Mouse (Mus musculus) heart, embryonic 14.5 days (tissue): ENCODE data around the gene Slc16a8. TPM values are rescaled to one million over a fixed set of nuclear protein-coding genes. Genes with fewer than 3 reads are reported as not detected.
"Not testable (repeated sequence)": the region's sequence is repeated elsewhere in the genome, so short reads cannot be mapped to it uniquely, and the experiment has no call there.

Experiments used
- ATAC-seq: fragments of 200-750 bp; cut with Nextera tagmentation; 2 replicates; pipeline ENCODE4 v1.8.0; 2017; ENCODE audit warnings: low read depth, moderate TSS enrichment; ENCODE audit not compliant: insufficient number of reproducible peaks, insufficient read depth, low FRiP score
- H3K27ac ChIP-seq, 2 experiments: fragments of 200-500 bp in 1 of 2; fragments of 300-500 bp in 1 of 2; sonication (generic) in 1 of 2; replicated peaks in 1 of 2; 2 replicates each; pipeline ENCODE4 v1.5.1; 2012 to 2014; ENCODE audit warnings: low read depth in 2 of 2, low read length in 2 of 2, control low read depth in 1 of 2, mild to moderate bottlenecking in 1 of 2, mixed read lengths in 1 of 2; ENCODE audit not compliant: control insufficient read depth in 1 of 2, insufficient read depth in 1 of 2
- H3K27me3 ChIP-seq: fragments of 300-500 bp; sonication (generic); 2 replicates; pipeline ENCODE4 v1.6.1; 2014; ENCODE audit warnings: mild to moderate bottlenecking, low read length, control low read depth; ENCODE audit not compliant: control insufficient read depth, insufficient read depth
- H3K36me3 ChIP-seq: fragments of 300-500 bp; sonication (generic); 2 replicates; pipeline ENCODE4 v1.6.1; 2014; ENCODE audit warnings: mild to moderate bottlenecking, control low read depth, low read length, mixed read lengths; ENCODE audit not compliant: control insufficient read depth, insufficient read depth
- H3K4me1 ChIP-seq, 2 experiments: fragments of 200-500 bp in 1 of 2; fragments of 300-500 bp in 1 of 2; sonication (generic) in 1 of 2; 2 replicates each; pipeline ENCODE4 v1.6.1; 2012 to 2014; ENCODE audit warnings: low read length in 2 of 2, control low read depth in 1 of 2, mixed read lengths in 1 of 2; ENCODE audit not compliant: control insufficient read depth in 2 of 2, insufficient read depth in 2 of 2
- H3K4me2 ChIP-seq: fragments of 300-500 bp; sonication (generic); 2 replicates; pipeline ENCODE4 v1.6.1; 2014; ENCODE audit warnings: mild to moderate bottlenecking, low read length
- H3K4me3 ChIP-seq, 2 experiments: fragments of 200-500 bp in 1 of 2; fragments of 300-500 bp in 1 of 2; sonication (generic) in 1 of 2; 2 replicates each; pipeline ENCODE4 v1.5.1; 2012 to 2014; ENCODE audit warnings: low read length in 2 of 2, mild to moderate bottlenecking in 2 of 2, control low read depth in 1 of 2, low read depth in 1 of 2, moderate library complexity in 1 of 2; ENCODE audit not compliant: control insufficient read depth in 1 of 2, insufficient read depth in 1 of 2
- H3K9ac ChIP-seq: fragments of 300-500 bp; sonication (generic); 2 replicates; pipeline ENCODE4 v1.6.1; 2014; ENCODE audit warnings: mild to moderate bottlenecking, low read length
- H3K9me3 ChIP-seq: fragments of 300-500 bp; sonication (generic); 2 replicates; pipeline ENCODE4 v1.6.1; 2016; ENCODE audit warnings: low read length, control low read depth; ENCODE audit not compliant: control insufficient read depth
- WGBS: fragments of 180-500 bp; shearing (Covaris S2); extraction: QIAGEN DNeasy Blood & Tissue Kit; methylation state at CpG from one replicate; pipeline ENCODE4 v1.1.7; 2014; 5-methylcytosine and 5-hydroxymethylcytosine counted together
- polyA plus RNA-seq: library from polyadenylated mRNA; unstranded; fragments of >200 nt; fragmentation: Nextera tagmentation; extraction: Ambion mirVana; gene quantifications from 2 replicates; pipeline ENCODE4 v1.2.1, GENCODE M21; 2014

Gene Slc16a8
- polyA plus RNA-seq, 1 experiment from 2014 or later: 0.28 TPM

DNA sequence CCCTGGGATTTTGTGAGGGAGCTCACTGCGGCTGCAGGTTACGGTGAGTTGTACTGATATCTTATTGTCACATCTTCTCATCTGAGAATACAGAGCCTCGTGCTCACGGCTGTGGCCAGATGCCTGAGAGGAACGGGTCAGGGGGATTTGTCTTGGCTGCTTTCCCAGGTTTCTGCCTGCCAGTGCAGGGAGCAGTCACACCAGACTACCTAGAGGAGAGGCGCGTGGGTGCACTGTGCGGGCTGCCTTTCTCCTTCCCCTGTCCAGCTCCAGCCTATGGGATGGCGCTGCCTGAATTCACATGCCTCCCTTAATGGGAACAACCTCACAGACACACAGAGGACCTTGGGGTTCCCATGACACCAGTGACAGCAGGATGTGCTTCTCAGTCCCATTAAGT is 19.3 kb downstream of the Slc16a8 start:
- H3K4me2 ChIP-seq: no peak overlapping the region
- peaks cover 6 to 14% of the 10 kb centered on the region in 2 experiments for H3K4me1 ChIP-seq
- H3K9me3 ChIP-seq: no peaks in the 10 kb centered on the region
- H3K36me3 ChIP-seq: peaks cover 76% of the 10 kb centered on the region
- H3K9ac ChIP-seq: 0 out of 2 replicates have a peak overlapping the region, but pooled peaks have one; percentile 30
- H3K27ac ChIP-seq: peak overlapping the region; percentile 26 to 55; a peak in 2 of 4 replicates
- WGBS: 23% methylated on average over 9 of the region's 9 CpGs
- no peak overlapping the region for H3K4me3 ChIP-seq
- H3K27me3 ChIP-seq: no peaks in the 10 kb centered on the region
- ATAC-seq: 0 out of 2 replicates have a peak, but pooled peaks have one; percentile 50

DNA sequence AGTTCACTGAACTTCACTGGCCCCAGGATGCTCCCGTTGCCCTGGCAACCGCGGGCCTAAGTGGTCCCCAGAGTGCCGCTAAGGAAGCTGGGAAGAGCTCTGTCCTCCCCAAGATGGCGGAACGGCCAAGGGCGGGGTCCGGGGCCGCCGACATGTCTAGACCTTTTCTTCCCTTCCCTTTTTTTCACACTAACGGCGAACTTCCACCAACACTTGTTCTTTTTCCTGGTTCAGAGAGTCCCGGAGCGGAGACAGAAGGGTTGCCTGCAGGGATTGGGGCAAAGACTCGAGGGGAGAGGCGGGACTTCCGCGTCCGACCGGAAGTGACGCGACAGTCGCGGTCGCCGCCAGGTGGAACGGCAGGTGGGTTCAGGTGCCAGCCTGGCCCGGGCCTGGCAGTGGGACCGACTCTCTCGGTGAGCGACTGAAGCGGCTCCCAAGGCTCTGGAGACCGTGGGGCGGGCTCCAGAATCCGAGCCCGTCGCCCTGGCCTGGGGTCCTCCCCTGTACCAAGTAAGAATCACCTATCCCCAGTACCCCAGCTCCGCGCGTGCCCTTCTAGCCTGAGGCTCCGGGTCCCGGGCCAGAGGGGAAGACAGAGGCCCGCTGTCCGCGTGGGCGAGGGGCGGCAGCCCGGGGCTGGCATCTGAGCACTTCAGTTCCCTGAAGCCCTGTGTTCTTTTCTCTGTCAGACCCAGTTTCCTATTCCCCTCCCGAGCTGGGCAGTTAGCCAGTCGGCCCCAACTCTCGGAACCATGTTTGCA is 25.3 kb downstream of the Slc16a8 start, which contains the start of the genes Pick1 and Gm49486:
TSS of gene Pick1 (plus strand) at position 116 of the 764 bp plus-strand sequence.
TSS of gene Gm49486 (plus strand) at position 334 of the 764 bp plus-strand sequence.
- WGBS: 1% methylated on average over 51 of the region's 51 CpGs
- Histone ChIP-seq H3K9me3 (no peaks in the 10 kb centered on the region), H3K36me3 (peaks cover 31% of the 10 kb centered on the region), H3K9ac (peak within 1 kb of the TSS; percentile 92), H3K27me3 (no peaks in the 10 kb centered on the region), H3K27ac (peak within 1 kb of the TSS; percentile 95 to 98), H3K4me2 (peak within 1 kb of the TSS; percentile 97), H3K4me3 (peak within 1 kb of the TSS; percentile 64 to 85), H3K4me1 (peaks cover 7% of the 10 kb centered on the region in 2 experiments)
- ATAC-seq: peak; percentile 70

DNA sequence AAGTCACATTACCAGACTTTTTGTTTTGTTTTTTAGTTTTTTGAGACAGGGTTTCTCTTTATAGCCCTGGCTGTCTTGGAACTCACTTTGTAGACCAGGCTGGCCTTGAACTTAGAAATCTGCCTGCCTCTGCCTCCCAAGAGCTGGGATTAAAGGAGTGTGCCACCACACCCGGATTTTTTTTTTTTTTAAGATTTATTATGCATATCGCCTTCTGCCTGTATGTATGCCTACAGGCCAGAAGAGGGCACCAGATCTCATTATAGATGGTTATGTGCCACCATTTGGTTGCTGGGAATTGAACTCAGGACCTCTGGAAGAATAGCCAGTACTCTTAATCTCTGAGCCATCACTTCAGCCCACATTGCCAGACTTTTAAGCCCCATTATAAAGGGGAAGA is 28.8 kb downstream of the Slc16a8 start:
- WGBS: 60% methylated on average over 2 of the region's 2 CpGs
- H3K27ac ChIP-seq, H3K4me2 ChIP-seq, H3K9ac ChIP-seq, H3K4me1 ChIP-seq, H3K36me3 ChIP-seq, H3K9me3 ChIP-seq, H3K27me3 ChIP-seq, ATAC-seq, H3K4me3 ChIP-seq: not testable (repeated sequence)

DNA sequence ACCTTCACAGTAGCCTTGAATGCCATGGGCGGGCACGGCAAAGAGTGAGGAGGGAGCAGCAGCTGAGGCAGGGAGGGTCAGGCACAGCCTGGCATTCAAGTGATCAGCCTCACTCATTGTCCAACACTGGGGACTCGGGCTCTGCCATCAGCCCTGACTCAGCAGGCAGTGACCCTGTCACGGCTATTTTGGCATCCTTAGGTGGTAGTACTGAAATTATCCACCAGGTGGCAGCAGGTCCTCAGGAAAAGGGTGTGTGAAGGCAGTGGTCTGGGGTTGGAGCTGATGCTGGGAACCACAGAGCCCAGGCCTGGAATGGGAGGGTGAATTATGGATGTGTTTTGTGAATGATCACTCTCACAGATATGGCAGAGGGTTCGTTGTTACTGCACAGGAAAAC is 29.9 kb downstream of the Slc16a8 start:
- no peak overlapping the region for H3K4me2 ChIP-seq
- no peak overlapping the region for H3K9ac ChIP-seq
- H3K4me3 ChIP-seq: no peak overlapping the region
- H3K4me1 ChIP-seq: peaks cover 3 to 4% of the 10 kb centered on the region in 2 experiments
- H3K36me3 ChIP-seq: no peaks in the 10 kb centered on the region
- 12% methylated on average over 5 of the region's 5 CpGs for WGBS
- ATAC-seq: no peak
- H3K9me3 ChIP-seq: no peaks in the 10 kb centered on the region
- H3K27ac ChIP-seq: no peak overlapping the region
- H3K27me3 ChIP-seq: no peaks in the 10 kb centered on the region

DNA sequence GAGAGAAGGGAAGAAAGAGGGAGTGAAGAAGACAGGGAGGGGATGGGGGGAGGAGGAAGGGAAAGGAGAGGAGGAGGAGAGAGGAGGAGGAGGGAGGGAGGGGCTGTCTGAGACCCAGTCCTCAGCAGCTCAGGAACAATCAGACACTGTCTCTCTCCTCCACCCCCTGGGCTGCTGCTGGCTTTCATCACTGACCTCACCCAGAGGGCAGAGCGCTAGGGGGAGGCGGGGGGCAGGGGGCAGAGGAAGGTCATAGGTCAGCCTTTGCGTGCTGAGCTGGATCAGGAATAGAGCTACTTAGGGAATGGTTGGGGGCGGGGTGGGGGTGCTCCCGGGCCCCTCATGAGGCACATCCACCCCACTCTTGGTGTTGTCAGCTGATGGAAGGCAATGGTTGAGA is 30.9 kb downstream of the Slc16a8 start:
- WGBS: 9% methylated on average over 5 of the region's 5 CpGs

DNA sequence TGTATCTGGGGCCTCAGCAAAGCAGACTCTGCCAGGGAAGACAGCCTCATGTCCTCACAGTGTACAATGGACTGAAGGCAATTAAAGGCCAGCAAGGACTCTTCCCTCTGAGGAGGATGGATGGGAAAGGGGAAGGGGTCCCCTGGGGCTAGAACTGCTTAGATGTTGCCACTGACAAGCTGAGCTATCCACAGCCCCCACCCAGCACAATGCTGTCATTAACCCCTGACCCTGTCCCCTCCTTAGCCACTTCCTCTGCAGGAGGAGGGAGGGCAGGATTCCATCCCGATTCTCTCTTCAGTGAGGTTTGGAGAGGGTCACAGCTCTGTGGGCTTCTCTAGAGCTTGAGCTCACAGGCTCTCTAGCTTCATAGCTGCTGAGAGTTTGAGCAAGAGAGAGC is 35.0 kb downstream of the Slc16a8 start:
- no peak for ATAC-seq
- H3K4me2 ChIP-seq: no peak overlapping the region
- H3K4me3 ChIP-seq: no peak overlapping the region
- H3K36me3 ChIP-seq: no peaks in the 10 kb centered on the region
- no peak overlapping the region for H3K27ac ChIP-seq
- peaks cover 0 to 1% of the 10 kb centered on the region in 2 experiments; a peak in 1 of 4 replicates for H3K4me1 ChIP-seq
- 0% methylated on average over 1 of the region's 1 CpGs for WGBS
- H3K27me3 ChIP-seq: no peaks in the 10 kb centered on the region
- H3K9me3 ChIP-seq: no peaks in the 10 kb centered on the region
- H3K9ac ChIP-seq: no peak overlapping the region

More for the DNA sequence above, 30.9 kb downstream of the Slc16a8 start:
- Histone ChIP-seq H3K4me2 (no peak overlapping the region), H3K27ac (no peak overlapping the region), H3K4me3 (no peak overlapping the region), H3K4me1 (peaks cover 0 to 2% of the 10 kb centered on the region in 2 experiments; a peak in 1 of 4 replicates), H3K9ac (no peak overlapping the region), H3K36me3 (no peaks in the 10 kb centered on the region), H3K9me3 (no peaks in the 10 kb centered on the region), H3K27me3 (no peaks in the 10 kb centered on the region)
- ATAC-seq: no peak

DNA sequence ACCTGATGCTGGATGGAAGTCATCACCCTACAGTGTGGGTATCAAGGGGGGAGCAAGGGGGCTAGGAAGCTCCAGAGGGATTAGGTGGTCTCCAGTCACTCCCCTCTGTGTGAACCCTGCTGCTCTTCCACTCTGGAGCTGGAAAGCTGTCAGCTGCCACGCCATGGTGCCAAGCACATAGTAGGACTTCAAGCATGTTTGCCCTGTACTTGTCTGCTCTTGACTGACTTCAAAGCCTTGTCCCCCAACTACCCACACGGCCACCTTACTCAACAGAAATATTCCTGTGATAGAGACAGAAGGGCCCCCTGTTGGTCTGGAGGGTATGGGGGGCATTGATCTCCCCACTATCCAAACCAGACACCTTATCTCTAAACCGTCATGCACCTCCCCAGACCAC is 38.4 kb downstream of the Slc16a8 start:
- Histone ChIP-seq H3K4me1 (peaks cover 3 to 11% of the 10 kb centered on the region in 2 experiments; a peak in 2 of 4 replicates), H3K36me3 (no peaks in the 10 kb centered on the region), H3K4me3 (no peak overlapping the region), H3K9me3 (no peaks in the 10 kb centered on the region), H3K9ac (no peak overlapping the region), H3K27ac (no peak overlapping the region), H3K27me3 (no peaks in the 10 kb centered on the region), H3K4me2 (no peak overlapping the region)
- WGBS: 53% methylated on average over 3 of the region's 3 CpGs
- ATAC-seq: no peak
